Mouse (Mus musculus): ENCODE results near the gene Nacad.
A peak's percentile ranks its signal among the peaks of the same experiment; 100 is the strongest.

Nacad gene

DNA sequence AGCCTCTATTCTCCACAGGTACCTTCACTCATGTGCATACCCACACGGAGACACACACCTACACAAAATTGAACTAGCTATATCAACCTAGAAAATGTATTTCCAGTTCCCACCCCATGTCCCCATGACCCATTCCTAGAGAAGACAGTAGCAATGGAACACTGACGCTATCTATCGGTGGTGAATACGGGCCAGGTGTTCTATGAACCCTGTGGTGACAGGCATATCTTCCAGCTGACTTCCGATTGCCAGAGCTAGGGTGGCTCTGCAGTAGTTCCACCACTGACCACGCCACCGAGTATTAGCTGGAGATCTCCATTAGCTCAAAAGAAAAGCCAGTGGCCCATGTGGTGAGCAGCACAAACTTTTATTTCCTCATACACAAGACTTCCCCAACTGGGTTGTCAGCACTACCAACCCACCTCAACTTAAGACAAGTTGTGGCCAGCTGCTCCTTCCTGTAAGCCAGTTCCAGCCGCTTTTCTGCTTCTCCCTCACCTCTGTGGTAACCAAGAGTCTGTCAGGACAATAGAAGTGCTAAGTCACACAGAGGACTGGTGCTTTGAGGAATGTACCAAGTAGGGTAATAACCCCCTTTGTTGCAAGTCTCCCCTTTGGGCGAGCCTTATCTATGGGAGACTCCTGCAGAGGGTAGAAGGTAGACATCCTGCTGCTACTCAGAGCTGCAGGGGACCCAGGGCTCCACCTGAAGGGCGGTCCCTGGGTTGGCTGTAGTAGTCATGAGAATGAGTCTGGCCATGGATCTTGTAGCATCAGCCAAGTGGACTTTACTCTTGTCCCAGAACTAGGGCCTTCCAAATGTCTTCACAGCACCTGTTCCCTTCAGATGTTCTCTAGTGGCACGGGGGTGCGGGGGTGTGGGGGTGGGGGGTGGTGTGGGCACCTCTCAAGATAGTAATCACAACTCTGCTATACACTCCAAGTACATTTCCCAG is 9.7 kb upstream of the Nacad start:
- Histone ChIP-seq H3K36me3 (ENCODE audit: insufficient read depth, low read length) (peaks cover 100% of the 10 kb centered on the region), H3K27me3 (ENCODE audit: insufficient read depth, low read length) (no peaks in the 10 kb centered on the region), H3K4me1 (replicated peaks; ENCODE audit: low read depth, low read length) (peaks cover 60% of the 10 kb centered on the region), H3K4me3 (replicated peaks; ENCODE audit: low read length) (no peak overlapping the region), H3K9me3 (ENCODE audit: low read length) (no peaks in the 10 kb centered on the region)
- TF ChIP-seq POU5F1 (IDR thresholded peaks at IDR 0.05; ENCODE audit: borderline replicate concordance, low read length) (no peak), NANOG (IDR thresholded peaks at IDR 0.05; ENCODE audit: borderline replicate concordance, low read length) (no peak), CTCF (conservative IDR thresholded peaks at IDR 0.05; ENCODE audit: low read length) (no peak)

DNA sequence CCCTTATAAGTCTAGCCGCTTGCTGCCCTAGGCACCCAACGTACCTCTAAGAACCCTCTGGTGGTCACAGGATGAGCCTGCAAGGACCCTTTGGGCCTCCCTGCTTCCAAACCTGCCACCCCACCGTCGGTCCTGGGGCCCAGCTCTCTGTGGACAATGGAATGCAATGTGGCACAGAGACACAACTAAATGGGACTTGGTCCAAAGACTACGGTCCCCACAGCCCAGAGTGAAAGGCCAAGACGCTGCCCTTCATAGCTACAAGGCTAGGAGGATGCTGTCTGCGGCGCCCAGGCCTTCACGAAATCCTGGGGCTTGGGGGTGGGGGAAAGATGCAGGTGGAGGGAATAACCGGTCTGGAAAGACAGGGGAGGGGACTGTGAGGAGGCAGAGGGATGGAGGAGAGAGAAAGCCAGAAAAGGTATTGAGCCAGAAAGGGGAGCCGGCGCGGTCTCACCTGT is 802 bp downstream of the Nacad start:
- Histone ChIP-seq H3K9me3 (ENCODE audit: low read length) (no peaks in the 10 kb centered on the region), H3K4me1 (replicated peaks; ENCODE audit: low read depth, low read length) (peaks cover 30% of the 10 kb centered on the region), H3K27me3 (ENCODE audit: insufficient read depth, low read length) (peaks cover 50% of the 10 kb centered on the region), H3K36me3 (ENCODE audit: insufficient read depth, low read length) (peaks cover 2% of the 10 kb centered on the region; the same call in 1 of the 2 replicates), H3K4me3 (replicated peaks; ENCODE audit: low read length) (peak overlapping the region; percentile 71)
- TF ChIP-seq CTCF (conservative IDR thresholded peaks at IDR 0.05; ENCODE audit: low read length) (no peak), POU5F1 (IDR thresholded peaks at IDR 0.05; ENCODE audit: borderline replicate concordance, low read length) (no peak), NANOG (IDR thresholded peaks at IDR 0.05; ENCODE audit: borderline replicate concordance, low read length) (no peak)

DNA sequence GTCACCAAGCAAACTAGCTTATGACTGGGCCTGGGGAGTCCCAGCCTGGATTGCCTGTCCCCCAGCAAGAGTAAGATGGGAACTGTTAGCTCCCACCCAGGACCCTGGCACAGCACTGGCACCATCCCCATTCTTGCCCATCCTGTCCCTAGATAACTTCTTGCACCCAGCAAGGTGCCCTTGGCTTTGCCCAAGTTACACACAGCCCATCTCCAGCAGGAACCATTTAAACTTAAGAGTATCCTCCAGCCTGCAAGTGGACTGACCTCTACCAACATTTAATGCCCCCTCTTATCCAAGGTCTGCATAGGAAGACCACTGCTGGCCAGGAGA is 1.3 kb downstream of the Nacad start:
- Histone ChIP-seq H3K27me3 (ENCODE audit: insufficient read depth, low read length) (peaks cover 50% of the 10 kb centered on the region), H3K4me1 (replicated peaks; ENCODE audit: low read depth, low read length) (peaks cover 35% of the 10 kb centered on the region), H3K9me3 (ENCODE audit: low read length) (no peaks in the 10 kb centered on the region)

DNA sequence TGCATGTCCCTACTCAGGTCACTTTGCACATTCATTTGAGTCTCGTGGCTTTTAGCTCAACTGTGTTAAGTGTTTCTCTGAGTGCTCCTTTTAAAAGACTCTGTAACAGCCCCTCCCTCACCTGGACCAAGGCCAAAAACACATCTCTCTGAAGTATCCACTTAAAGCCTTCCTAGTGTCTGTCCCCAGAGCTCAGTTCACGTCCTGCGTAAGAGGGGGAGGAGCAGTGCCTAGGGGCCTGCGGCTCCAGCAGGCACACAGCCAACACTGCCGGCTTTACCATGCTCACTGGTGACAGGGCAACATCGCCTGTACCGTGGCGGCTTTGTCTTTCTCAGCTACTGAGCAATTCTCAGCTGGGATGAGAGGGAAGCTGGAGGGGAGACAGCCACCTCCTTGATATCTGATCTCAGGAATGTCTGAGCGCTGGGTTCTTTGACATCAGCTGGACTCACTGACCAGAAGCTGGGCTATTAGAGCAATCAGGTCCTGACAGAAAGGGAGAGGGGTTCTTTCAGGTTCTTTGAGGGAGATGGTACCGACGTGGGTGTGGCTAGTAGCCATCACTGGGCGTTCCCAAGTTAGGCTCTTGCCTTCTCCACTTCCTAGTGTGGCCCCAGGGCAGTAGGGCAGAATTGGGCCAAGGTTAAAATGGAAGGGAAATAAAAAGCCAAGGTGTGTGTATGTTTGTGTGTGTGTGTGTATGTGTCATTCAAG is 1.8 kb downstream of the Nacad start:
- Histone ChIP-seq H3K27me3 (ENCODE audit: insufficient read depth, low read length) (peaks cover 50% of the 10 kb centered on the region), H3K4me1 (replicated peaks; ENCODE audit: low read depth, low read length) (peaks cover 40% of the 10 kb centered on the region), H3K9me3 (ENCODE audit: low read length) (no peaks in the 10 kb centered on the region), H3K36me3 (ENCODE audit: insufficient read depth, low read length) (no peaks in the 10 kb centered on the region), H3K4me3 (replicated peaks; ENCODE audit: low read length) (no peak overlapping the region)
- TF ChIP-seq POU5F1 (IDR thresholded peaks at IDR 0.05; ENCODE audit: borderline replicate concordance, low read length), result no peak

More for the DNA sequence above, 1.3 kb downstream of the Nacad start:
- TF ChIP-seq NANOG (IDR thresholded peaks at IDR 0.05; ENCODE audit: borderline replicate concordance, low read length), result no peak
- no peak for TF ChIP-seq CTCF (conservative IDR thresholded peaks at IDR 0.05; ENCODE audit: low read length)
- no peak for TF ChIP-seq POU5F1 (IDR thresholded peaks at IDR 0.05; ENCODE audit: borderline replicate concordance, low read length)
- Histone ChIP-seq H3K36me3 (ENCODE audit: insufficient read depth, low read length) (no peaks in the 10 kb centered on the region), H3K4me3 (replicated peaks; ENCODE audit: low read length) (no peak overlapping the region)

DNA sequence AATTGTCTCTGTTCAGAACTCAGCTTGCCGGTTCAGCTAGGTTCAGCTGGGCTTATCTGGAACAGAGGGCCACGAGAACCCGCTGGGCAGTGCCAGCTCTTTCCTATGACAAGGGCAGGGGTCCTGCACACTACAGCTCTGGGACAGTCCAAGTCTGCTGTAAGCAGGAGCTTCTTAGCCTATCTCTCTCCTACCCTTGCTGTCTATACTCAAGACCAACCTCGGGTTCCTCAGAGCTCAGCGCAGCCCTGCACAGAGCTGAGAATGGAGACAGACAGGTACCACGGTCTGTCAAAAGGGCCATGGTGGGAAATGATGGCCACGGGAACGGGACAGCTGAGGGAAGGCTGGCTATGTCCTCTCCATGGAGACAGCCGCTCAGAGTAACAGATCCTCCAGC is 2.6 kb downstream of the Nacad start:
- Histone ChIP-seq H3K9me3 (ENCODE audit: low read length) (no peaks in the 10 kb centered on the region), H3K27me3 (ENCODE audit: insufficient read depth, low read length) (peaks cover 50% of the 10 kb centered on the region), H3K4me1 (replicated peaks; ENCODE audit: low read depth, low read length) (peaks cover 48% of the 10 kb centered on the region), H3K4me3 (replicated peaks; ENCODE audit: low read length) (no peak overlapping the region), H3K36me3 (ENCODE audit: insufficient read depth, low read length) (no peaks in the 10 kb centered on the region)
- TF ChIP-seq POU5F1 (IDR thresholded peaks at IDR 0.05; ENCODE audit: borderline replicate concordance, low read length) (no peak), CTCF (conservative IDR thresholded peaks at IDR 0.05; ENCODE audit: low read length) (no peak), NANOG (IDR thresholded peaks at IDR 0.05; ENCODE audit: borderline replicate concordance, low read length) (no peak)

DNA sequence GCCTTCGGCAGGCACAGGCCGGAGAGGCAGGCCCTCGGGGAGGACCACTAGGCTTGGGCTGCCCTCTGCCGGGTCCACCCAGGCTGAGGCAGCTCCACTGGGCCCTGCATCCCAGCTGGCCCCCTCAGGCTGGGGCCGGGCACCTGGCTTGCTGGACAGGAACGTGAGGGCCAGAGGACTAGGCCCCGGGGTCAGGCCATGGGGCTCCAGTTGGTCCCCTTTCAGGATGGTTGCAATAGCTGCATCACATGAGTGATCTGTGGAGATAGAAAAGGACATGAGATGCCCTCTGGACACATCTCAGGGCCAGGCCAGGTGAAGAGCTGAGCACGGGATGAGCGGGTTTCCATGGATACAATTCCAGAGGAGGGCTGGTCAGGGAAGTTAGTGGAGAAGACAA is 3.2 kb downstream of the Nacad start:
- Histone ChIP-seq H3K4me3 (replicated peaks; ENCODE audit: low read length) (no peak overlapping the region), H3K4me1 (replicated peaks; ENCODE audit: low read depth, low read length) (peaks cover 54% of the 10 kb centered on the region), H3K9me3 (ENCODE audit: low read length) (no peaks in the 10 kb centered on the region), H3K27me3 (ENCODE audit: insufficient read depth, low read length) (peaks cover 50% of the 10 kb centered on the region), H3K36me3 (ENCODE audit: insufficient read depth, low read length) (peaks cover 3% of the 10 kb centered on the region; the same call in 1 of the 2 replicates)
- TF ChIP-seq POU5F1 (IDR thresholded peaks at IDR 0.05; ENCODE audit: borderline replicate concordance, low read length) (no peak), CTCF (conservative IDR thresholded peaks at IDR 0.05; ENCODE audit: low read length) (no peak)

DNA sequence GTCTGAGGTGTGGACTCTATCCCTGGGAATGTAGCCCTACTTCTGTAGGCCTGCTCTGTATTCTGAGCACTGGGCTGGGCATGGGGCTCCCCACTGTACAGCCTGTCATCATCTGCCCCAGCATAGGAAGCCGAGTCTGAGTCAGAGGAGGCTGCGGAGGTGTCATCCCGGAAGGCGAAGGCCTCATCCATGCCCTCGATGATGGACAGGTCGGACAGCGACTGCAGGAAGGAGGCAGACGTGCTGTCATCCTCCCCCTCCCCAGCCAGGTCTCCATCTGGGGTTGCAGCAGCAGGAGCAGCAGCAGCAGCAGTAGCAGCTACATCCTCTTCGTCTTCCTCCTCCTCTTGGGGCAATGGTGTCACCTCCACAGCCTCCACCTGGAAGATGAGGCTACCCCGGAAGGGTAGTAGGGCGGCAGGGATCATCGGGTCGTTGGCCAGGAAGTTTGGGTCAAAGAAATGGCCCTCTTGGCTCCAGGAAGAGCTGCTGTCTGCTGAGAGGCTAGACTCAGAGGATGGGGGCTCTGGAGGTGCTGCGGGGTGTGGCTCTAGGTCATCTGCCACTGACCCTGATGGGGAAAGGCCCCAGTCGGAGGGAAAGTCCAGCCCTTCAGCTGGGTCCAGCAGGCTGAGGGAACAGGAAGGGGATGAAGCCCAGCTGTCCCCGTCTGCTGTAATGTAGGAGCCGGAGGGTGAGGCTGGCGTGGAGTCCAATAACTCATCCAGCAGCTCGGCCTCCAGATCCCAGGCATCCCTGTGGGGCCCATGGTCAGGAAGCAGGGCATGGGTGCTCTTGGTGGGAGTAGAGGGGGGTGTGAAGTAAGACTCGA is 4.0 kb downstream of the Nacad start:
- no peak overlapping the region for H3K4me3 ChIP-seq (replicated peaks; ENCODE audit: low read length)
- peaks cover 11% of the 10 kb centered on the region for H3K36me3 ChIP-seq (ENCODE audit: insufficient read depth, low read length)
- no peaks in the 10 kb centered on the region for H3K9me3 ChIP-seq (ENCODE audit: low read length)
- TF ChIP-seq CTCF (conservative IDR thresholded peaks at IDR 0.05; ENCODE audit: low read length), result no peak
- TF ChIP-seq NANOG (IDR thresholded peaks at IDR 0.05; ENCODE audit: borderline replicate concordance, low read length), result no peak
- TF ChIP-seq POU5F1 (IDR thresholded peaks at IDR 0.05; ENCODE audit: borderline replicate concordance, low read length), result no peak
- peaks cover 57% of the 10 kb centered on the region for H3K4me1 ChIP-seq (replicated peaks; ENCODE audit: low read depth, low read length)
- peaks cover 48% of the 10 kb centered on the region for H3K27me3 ChIP-seq (ENCODE audit: insufficient read depth, low read length)
